Mouse (Mus musculus) neural tube, embryonic 11.5 days (tissue): ENCODE results near the gene Rdm1. TPM values are rescaled to one million over a fixed set of nuclear protein-coding genes. Genes with fewer than 3 reads are reported as not detected.
A peak's percentile ranks its signal among the peaks of the same experiment; 100 is the strongest.
"Not testable (repeated sequence)": the region's sequence is repeated elsewhere in the genome, so short reads cannot be mapped to it uniquely, and the experiment has no call there.

Experiments
- ATAC-seq: fragments of 200-750 bp; cut with Nextera tagmentation; 2 replicates; pipeline ENCODE4 v1.8.0; 2017; ENCODE audit warnings: moderate number of reproducible peaks, mild to moderate bottlenecking, moderate TSS enrichment, moderate library complexity; ENCODE audit not compliant: insufficient read depth, low FRiP score, low TSS enrichment
- DNase-seq: peaks from one replicate; pipeline ENCODE4 v3.0.0-alpha.2; 2015; ENCODE audit warnings: low spot score
- H3K27ac ChIP-seq: fragments of 300-500 bp; sonication (generic); 2 replicates; pipeline ENCODE4 v1.5.1; 2014; ENCODE audit warnings: low read depth, mild to moderate bottlenecking, low read length
- H3K27me3 ChIP-seq: fragments of 300-500 bp; sonication (generic); 2 replicates; pipeline ENCODE4 v1.6.1; 2014; ENCODE audit warnings: mild to moderate bottlenecking, low read length, mixed read lengths; ENCODE audit not compliant: control insufficient read depth, insufficient read depth
- H3K36me3 ChIP-seq: fragments of 300-500 bp; sonication (generic); 2 replicates; pipeline ENCODE4 v1.6.1; 2014; ENCODE audit warnings: mild to moderate bottlenecking, low read length, moderate library complexity, mixed read lengths; ENCODE audit not compliant: control insufficient read depth, insufficient read depth
- H3K4me1 ChIP-seq: fragments of 300-500 bp; sonication (generic); 2 replicates; pipeline ENCODE4 v1.6.1; 2014; ENCODE audit warnings: low read length, mixed read lengths; ENCODE audit not compliant: control insufficient read depth, insufficient read depth
- H3K4me2 ChIP-seq: fragments of 300-500 bp; sonication (generic); 2 replicates; pipeline ENCODE4 v1.6.1; 2014; ENCODE audit warnings: low read depth, mild to moderate bottlenecking, moderate library complexity
- H3K4me3 ChIP-seq: fragments of 300-500 bp; sonication (generic); 2 replicates; pipeline ENCODE4 v1.5.1; 2014; ENCODE audit warnings: low read depth, low read length
- H3K9ac ChIP-seq: fragments of 300-500 bp; sonication (generic); 2 replicates; pipeline ENCODE4 v1.6.1; 2014; ENCODE audit warnings: mild to moderate bottlenecking, low read length
- H3K9me3 ChIP-seq: fragments of 300-500 bp; sonication (generic); 2 replicates; pipeline ENCODE4 v1.6.1; 2016; ENCODE audit warnings: low read length; ENCODE audit not compliant: control insufficient read depth
- WGBS: fragments of 180-500 bp; shearing (Covaris S2); extraction: QIAGEN DNeasy Blood & Tissue Kit; methylation state at CpG from one replicate; pipeline ENCODE4 v1.1.7; 2014; 5-methylcytosine and 5-hydroxymethylcytosine counted together
- polyA plus RNA-seq: library from polyadenylated mRNA; unstranded; fragments of >200 nt; fragmentation: Nextera tagmentation; extraction: Ambion mirVana; gene quantifications from 2 replicates; pipeline ENCODE4 v1.2.1, GENCODE M21; 2014

Rdm1 gene
- polyA plus RNA-seq, result 24.1 and 30.7 TPM in 2 replicates

DNA sequence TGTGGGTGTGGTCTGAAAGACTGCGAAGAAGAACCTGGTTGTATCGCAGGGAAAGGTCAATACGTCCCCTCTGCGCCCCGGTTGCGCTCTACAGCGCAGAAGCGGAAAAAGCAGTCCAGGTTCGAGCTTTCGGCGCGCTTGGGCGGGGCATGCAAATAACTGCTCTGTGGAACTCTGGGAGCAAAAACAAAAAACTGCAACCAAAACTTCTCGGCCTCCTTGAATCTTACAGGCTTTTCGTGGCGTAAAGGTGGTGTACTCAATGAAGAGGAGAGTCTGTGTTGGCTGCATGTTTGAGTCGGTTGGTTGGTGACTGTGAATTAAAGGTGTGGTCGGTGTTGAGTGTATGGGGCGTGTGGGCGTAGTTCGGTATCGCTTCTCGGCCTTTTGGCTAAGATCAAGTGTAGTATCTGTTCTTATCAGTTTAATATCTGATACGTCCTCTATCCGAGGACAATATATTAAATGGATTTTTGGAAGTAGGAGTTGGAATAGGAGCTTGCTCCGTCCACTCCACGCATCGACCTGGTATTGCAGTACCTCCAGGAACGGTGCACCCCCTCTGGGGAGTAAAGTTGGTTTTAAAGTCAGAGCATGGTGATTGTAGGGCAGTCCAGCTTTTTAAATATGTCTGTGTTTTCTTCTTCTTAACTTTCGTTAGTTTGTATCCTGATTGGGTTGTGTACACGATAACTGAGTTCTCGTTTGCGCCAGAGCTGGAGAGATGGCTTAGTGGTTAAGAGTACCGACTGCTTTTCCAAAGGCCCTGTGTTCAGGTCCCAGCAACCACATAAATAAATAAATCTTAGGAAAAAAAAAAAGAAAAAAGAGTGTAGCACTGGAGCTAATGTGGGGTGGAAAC, at the start of gene Rdm1:
Gene Rdm1, plus strand, starts transcription at position 201 of the 862 bp plus-strand sequence.
- WGBS, result under 1% methylated on average over 32 of the region's 34 CpGs
- no peaks in the 10 kb centered on the region for H3K9me3 ChIP-seq
- H3K27me3 ChIP-seq, result no peaks in the 10 kb centered on the region
- H3K27ac ChIP-seq, result peak within 1 kb of the TSS; percentile 92
- H3K4me2 ChIP-seq, result peak within 1 kb of the TSS; percentile 65
- H3K4me3 ChIP-seq, result peak within 1 kb of the TSS; percentile 48
- H3K9ac ChIP-seq, result peak within 1 kb of the TSS; percentile 64
- H3K4me1 ChIP-seq, result no peaks in the 10 kb centered on the region
- ATAC-seq (peak; percentile 91), DNase-seq (peak; percentile 91)
- no peaks in the 10 kb centered on the region for H3K36me3 ChIP-seq

DNA sequence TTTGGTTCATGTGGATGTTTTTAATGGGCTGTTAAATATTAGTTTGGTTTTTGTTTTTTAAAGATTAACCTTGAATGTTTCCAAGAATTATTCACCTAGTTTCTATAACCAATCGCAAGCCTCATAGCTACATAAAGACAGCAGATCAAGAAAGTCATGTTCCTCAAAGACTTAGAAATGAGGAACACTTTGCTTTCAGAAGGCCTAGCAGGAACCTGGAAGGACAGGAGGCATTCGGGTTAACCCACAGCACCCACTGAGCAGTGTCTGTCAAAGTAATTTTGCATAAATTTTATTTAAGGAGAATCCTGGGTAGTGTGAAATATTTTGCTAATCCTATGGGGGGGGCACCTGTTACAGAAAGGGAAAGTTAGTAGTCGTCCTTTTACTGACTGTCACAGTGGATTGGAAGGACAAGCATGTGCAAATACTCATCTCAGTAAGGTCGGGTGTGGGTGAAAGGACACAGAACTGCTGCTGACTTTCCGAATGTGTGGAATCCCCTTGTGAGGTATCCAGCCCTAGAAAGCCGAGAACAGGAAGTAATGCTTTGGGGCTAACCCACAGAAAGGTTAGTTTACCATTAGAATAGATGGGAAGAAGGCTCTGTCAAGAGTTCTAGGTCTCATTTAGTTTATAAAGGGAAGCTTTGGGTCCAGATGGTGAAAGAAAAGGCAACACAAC, 45.8 kb upstream of the Rdm1 start:
- Histone ChIP-seq H3K4me1 (peaks cover 3% of the 10 kb centered on the region; the same call in 1 of the 2 replicates), H3K36me3 (peaks cover 7% of the 10 kb centered on the region), H3K4me3 (no peak overlapping the region), H3K27ac (no peak overlapping the region), H3K9me3 (no peaks in the 10 kb centered on the region), H3K27me3 (no peaks in the 10 kb centered on the region), H3K9ac (no peak overlapping the region), H3K4me2 (no peak overlapping the region)
- 83% methylated on average over 6 of the region's 6 CpGs for WGBS
- DNase-seq, result no peak
- ATAC-seq, result no peak

DNA sequence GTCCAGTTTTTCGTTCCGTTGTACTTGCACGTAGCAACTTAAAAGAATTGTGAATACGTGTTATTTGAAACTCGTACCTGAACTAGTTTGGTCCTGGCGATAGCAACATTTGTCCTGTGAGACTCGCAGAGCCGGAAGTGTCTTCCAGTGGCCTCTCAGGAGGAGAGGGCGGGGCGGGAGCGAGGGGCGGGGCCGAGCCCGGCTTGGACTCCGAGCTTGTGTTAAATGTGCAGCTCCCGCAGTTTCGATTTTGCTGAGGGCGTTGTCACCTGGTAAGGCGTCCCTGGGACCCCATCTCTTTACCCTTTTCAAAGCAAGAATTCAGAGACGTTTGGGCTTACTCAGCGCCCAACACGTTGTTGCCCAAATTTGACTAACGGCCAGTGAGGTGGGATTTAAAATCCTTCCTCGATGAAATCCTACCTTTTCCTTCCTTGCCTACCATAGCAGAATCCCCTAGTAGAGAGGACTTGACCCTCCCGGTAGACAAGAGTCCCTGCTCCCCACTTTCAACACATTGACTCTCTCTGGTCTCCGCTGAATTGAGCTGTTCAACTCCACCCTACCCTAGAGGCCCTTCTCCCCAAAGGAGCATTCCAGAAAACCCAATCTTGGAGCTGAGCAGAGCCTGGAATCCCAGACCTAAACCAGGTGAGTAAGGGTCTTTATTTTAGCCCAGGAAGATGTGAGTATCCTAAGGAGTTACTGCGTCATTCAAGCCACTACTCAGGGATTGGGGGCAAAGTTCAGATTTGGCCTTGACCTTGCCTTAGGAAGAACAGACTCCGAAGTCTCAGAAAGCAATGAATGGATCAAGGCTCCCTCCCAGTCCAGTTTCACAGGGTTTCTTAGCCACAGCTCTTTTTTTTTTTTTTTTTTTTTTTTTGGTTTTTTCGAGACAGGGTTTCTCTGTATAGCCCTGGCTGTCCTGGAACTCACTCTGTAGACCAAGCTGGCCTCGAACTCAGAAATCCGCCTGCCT, 44.6 kb upstream of the Rdm1 start, which contains the start of gene Tmem106a:
Gene Tmem106a, plus strand, starts transcription at position 189 of the 982 bp plus-strand sequence.
- Histone ChIP-seq H3K9ac (peak within 1 kb of the TSS; percentile 31), H3K36me3 (peaks cover 3% of the 10 kb centered on the region), H3K4me1 (peaks cover 3% of the 10 kb centered on the region; the same call in 1 of the 2 replicates), H3K27ac (no peak within 1 kb of the TSS), H3K9me3 (no peaks in the 10 kb centered on the region), H3K27me3 (no peaks in the 10 kb centered on the region), H3K4me2 (peak within 1 kb of the TSS; percentile 39), H3K4me3 (peak within 1 kb of the TSS; percentile 19)
- ATAC-seq, result no peak
- peak; percentile 68 for DNase-seq
- 19% methylated on average over 30 of the region's 31 CpGs for WGBS

DNA sequence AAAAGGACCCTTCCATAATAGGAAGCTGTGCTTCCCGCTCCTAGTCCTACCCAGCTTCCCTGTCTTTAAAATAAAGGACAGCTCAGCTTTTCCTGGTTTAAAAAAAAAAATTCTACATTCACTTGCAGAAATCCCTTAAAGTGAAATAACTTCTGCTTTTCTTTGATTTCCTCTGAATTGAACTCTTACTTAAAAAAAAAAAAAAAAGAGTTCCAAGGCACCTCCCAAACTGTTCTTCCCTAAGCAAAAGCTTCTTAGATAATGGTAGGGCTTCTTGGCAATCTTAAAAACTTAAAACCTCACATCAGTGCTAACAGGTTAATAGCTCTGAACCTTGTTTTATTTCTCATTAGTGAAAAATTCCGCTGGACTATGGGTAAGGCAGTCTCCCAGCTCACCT, 43.8 kb upstream of the Rdm1 start:
- Histone ChIP-seq H3K9ac (no peak overlapping the region), H3K36me3 (no peaks in the 10 kb centered on the region; the same call in 1 of the 2 replicates), H3K4me3 (no peak overlapping the region), H3K4me2 (no peak overlapping the region), H3K4me1 (peaks cover 3% of the 10 kb centered on the region; the same call in 1 of the 2 replicates), H3K27ac (no peak overlapping the region), H3K27me3 (no peaks in the 10 kb centered on the region), H3K9me3 (no peaks in the 10 kb centered on the region)
- ATAC-seq (no peak), DNase-seq (no peak)
- 89% methylated on average over 2 of the region's 2 CpGs for WGBS

DNA sequence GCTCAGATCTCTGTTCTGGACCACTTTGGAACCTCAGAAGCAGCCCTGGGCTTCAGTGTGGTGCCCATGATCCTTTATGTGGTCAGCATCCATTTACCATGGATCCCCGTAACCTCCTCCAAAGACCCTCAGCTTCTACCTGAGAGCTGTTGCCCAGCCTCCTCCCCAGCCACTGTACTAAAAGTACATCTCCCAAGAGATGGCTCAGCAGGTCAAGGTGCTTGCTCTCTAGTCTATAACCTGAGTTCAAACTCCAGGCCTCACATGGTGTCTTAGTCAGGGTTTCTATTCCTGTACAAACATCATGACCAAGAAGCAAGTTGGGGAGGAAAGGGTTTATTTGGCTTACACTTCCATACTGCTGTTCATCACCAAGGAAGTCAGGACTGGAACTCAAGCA, 42.0 kb upstream of the Rdm1 start:
- H3K4me1 ChIP-seq, ATAC-seq, H3K4me3 ChIP-seq, DNase-seq, H3K9ac ChIP-seq, H3K4me2 ChIP-seq, H3K9me3 ChIP-seq, H3K27ac ChIP-seq, H3K27me3 ChIP-seq, H3K36me3 ChIP-seq: not testable (repeated sequence)
- WGBS, result 100% methylated on average over 1 of the region's 1 CpGs

DNA sequence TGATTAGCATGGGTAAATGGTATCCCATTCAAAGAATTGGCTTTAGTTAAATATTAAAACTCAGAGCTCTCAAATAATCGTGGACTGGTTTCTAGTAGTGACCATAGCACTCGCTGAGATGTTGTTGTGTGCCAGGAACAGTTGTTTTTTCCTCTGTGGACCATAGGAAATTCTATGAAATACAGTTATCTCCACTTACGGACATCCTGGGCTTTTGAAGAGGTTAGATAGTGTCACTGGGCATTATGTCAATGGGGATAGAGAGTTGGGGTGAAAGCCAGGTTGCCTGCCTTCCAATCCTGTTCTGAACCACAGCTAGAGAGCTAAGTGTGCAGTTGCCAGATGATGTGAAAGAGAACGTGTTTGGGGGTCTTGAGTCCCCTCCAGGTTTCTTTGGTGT, 41.2 kb upstream of the Rdm1 start:
- Histone ChIP-seq H3K27ac (no peak overlapping the region), H3K9me3 (no peaks in the 10 kb centered on the region), H3K36me3 (no peaks in the 10 kb centered on the region), H3K4me3 (no peak overlapping the region), H3K9ac (no peak overlapping the region), H3K27me3 (no peaks in the 10 kb centered on the region), H3K4me2 (no peak overlapping the region), H3K4me1 (peaks cover 3% of the 10 kb centered on the region; the same call in 1 of the 2 replicates)
- ATAC-seq (no peak), DNase-seq (no peak)
- 83% methylated on average over 4 of the region's 4 CpGs for WGBS

DNA sequence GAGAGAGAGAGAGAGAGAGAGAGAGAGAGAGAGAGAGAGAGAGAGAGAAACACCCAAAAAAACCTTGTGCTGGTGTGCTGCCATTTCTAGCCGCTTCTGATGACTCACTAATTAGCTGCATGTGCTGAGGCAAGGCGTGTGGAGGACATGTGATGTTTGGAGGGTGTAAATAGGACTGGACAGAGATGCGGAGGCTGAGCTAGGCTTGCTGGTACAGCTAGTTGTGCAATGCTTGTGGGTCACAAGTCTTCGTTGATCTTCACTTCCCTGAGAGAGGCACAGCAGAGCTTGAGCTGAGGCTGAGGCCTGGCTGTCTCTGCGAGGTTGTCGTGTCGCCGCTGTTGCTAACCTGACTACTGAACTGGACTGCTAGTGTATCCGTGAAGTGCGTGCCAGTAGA, 39.3 kb upstream of the Rdm1 start:
- H3K4me3 ChIP-seq, result no peak overlapping the region
- no peak overlapping the region for H3K4me2 ChIP-seq
- no peak for DNase-seq

DNA sequence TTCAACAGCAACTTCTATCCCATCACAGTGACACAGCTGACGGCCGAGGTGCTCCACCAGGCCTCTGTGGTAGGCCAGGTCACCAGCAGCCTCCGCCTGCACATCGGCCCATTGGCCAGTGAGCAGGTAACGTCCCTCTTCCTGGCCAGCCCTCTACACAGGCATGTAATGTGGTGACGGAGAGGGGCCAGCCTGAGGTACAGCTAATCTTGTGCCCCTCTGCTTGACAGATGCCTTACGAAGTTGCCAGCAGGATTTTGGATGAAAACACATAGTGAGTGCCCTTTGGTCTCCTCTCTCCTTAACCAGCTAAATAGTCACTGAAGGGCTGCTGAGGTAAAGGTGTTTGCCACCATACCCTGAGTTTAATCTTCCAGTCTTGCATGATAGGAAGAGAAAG, 38.1 kb upstream of the Rdm1 start:
- no peaks in the 10 kb centered on the region for H3K36me3 ChIP-seq
- no peak overlapping the region for H3K27ac ChIP-seq
- WGBS, result 93% methylated on average over 7 of the region's 7 CpGs
- H3K4me1 ChIP-seq, result no peaks in the 10 kb centered on the region
- no peak overlapping the region for H3K4me2 ChIP-seq
- no peaks in the 10 kb centered on the region for H3K9me3 ChIP-seq
- DNase-seq, result no peak
- H3K4me3 ChIP-seq, result no peak overlapping the region
- H3K27me3 ChIP-seq, result no peaks in the 10 kb centered on the region
- no peak overlapping the region for H3K9ac ChIP-seq
- no peak for ATAC-seq

More for the DNA sequence above, 39.3 kb upstream of the Rdm1 start:
- H3K9me3 ChIP-seq, result no peaks in the 10 kb centered on the region
- H3K4me1 ChIP-seq, result no peaks in the 10 kb centered on the region
- H3K27ac ChIP-seq, result no peak overlapping the region
- no peaks in the 10 kb centered on the region for H3K36me3 ChIP-seq
- no peak for ATAC-seq
- H3K27me3 ChIP-seq, result no peaks in the 10 kb centered on the region
- WGBS, result 92% methylated on average over 10 of the region's 10 CpGs
- no peak overlapping the region for H3K9ac ChIP-seq
